Mouse (Mus musculus): ENCODE measurements around the gene Add2. TPM values are rescaled to one million over a fixed set of nuclear protein-coding genes. Genes with fewer than 3 reads are reported as not detected.
A peak's percentile ranks its signal among the peaks of the same experiment; 100 is the strongest.
"Not testable (repeated sequence)": the region's sequence is repeated elsewhere in the genome, so short reads cannot be mapped to it uniquely, and the experiment has no call there.

Gene Add2
- polyA plus RNA-seq (2017; shearing (Covaris generic)) = not detected

GRCm38 (mm10) chr6:86028601-86029322, at the start of gene Add2:
TSS of gene Add2 (plus strand) at chr6:86028681.
- no peak for ATAC-seq

- ATAC-seq = not testable (repeated sequence)
Observed at GRCm38 (mm10) chr6:85978736-85979135, 49.7 kb upstream of the Add2 start.

- no peak for ATAC-seq
Observed at GRCm38 (mm10) chr6:85984351-85984750, 44.1 kb upstream of the Add2 start.

- not testable (repeated sequence) for ATAC-seq
Observed at GRCm38 (mm10) chr6:85989570-85989969, 38.9 kb upstream of the Add2 start.

- ATAC-seq = not testable (repeated sequence)
Observed at GRCm38 (mm10) chr6:85990774-85991173, 37.7 kb upstream of the Add2 start.

- no peak for ATAC-seq
Observed at GRCm38 (mm10) chr6:86003405-86003925, 25.0 kb upstream of the Add2 start.

GRCm38 (mm10) chr6:86004271-86005148, 24.0 kb upstream of the Add2 start:
- ATAC-seq = peak; percentile 99

GRCm38 (mm10) chr6:86009980-86010379, 18.5 kb upstream of the Add2 start:
- ATAC-seq = peak; percentile 58

GRCm38 (mm10) chr6:86014812-86015211, 13.7 kb upstream of the Add2 start:
- ATAC-seq = not testable (repeated sequence)

- ATAC-seq = no peak
Observed at GRCm38 (mm10) chr6:86015871-86016270, 12.6 kb upstream of the Add2 start, which contains the start of gene Figla. TSS of gene Figla (plus strand) at chr6:86016171.

GRCm38 (mm10) chr6:86016793-86017350, 11.6 kb upstream of the Add2 start:
- no peak for ATAC-seq

GRCm38 (mm10) chr6:86019415-86020237, 8.9 kb upstream of the Add2 start:
- no peak for ATAC-seq

- no peak for ATAC-seq
Observed at GRCm38 (mm10) chr6:86020948-86021347, 7.5 kb upstream of the Add2 start.

- ATAC-seq = no peak
Observed at GRCm38 (mm10) chr6:86026632-86027292, 1.7 kb upstream of the Add2 start.

GRCm38 (mm10) chr6:86028150-86028549, 331 bp upstream of the Add2 start:
- no peak for ATAC-seq

GRCm38 (mm10) chr6:86029323-86029713, 837 bp downstream of the Add2 start:
- no peak for ATAC-seq

GRCm38 (mm10) chr6:86031527-86031926, 3.0 kb downstream of the Add2 start:
- no peak for ATAC-seq

- no peak for ATAC-seq
Observed at GRCm38 (mm10) chr6:86033635-86034034, 5.2 kb downstream of the Add2 start.

GRCm38 (mm10) chr6:86038901-86039300, 10.4 kb downstream of the Add2 start:
- no peak for ATAC-seq

GRCm38 (mm10) chr6:86040140-86040539, 11.7 kb downstream of the Add2 start:
- no peak for ATAC-seq

GRCm38 (mm10) chr6:86047510-86047909, 19.0 kb downstream of the Add2 start:
- no peak for ATAC-seq

- no peak for ATAC-seq
Observed at GRCm38 (mm10) chr6:86048509-86048908, 20.0 kb downstream of the Add2 start.

All from inflammation-experienced regulatory T-cells, adult 6 months (primary cell).